Mouse (Mus musculus) bone marrow macrophage, adult 2 months (primary cell): ENCODE measurements around the gene Ggnbp2. TPM values are rescaled to one million over a fixed set of nuclear protein-coding genes. Genes with fewer than 3 reads are reported as not detected.
A peak's percentile ranks its signal among the peaks of the same experiment; 100 is the strongest.

Experiments
- H3K27ac ChIP-seq: 2 replicates; pipeline ENCODE4 v1.5.1; 2012; ENCODE audit warnings: low read depth, low read length; ENCODE audit not compliant: insufficient read depth
- H3K4me1 ChIP-seq: 2 replicates; pipeline ENCODE4 v1.6.1; 2012; ENCODE audit warnings: low read length; ENCODE audit not compliant: control insufficient read depth, insufficient read depth
- H3K4me3 ChIP-seq: 2 replicates; pipeline ENCODE4 v1.5.1; 2012; ENCODE audit warnings: mild to moderate bottlenecking, low read length, moderate library complexity; ENCODE audit not compliant: insufficient read depth
- CTCF ChIP-seq: IDR thresholded peaks from 2 replicates; pipeline ENCODE4 v1.5.1; 2012; ENCODE audit warnings: low read depth, mild to moderate bottlenecking, low read length, moderate library complexity
- POLR2A ChIP-seq: IDR thresholded peaks from 2 replicates; pipeline ENCODE4 v1.6.1; 2012; ENCODE audit warnings: mild to moderate bottlenecking, low read depth, low read length, borderline replicate concordance
- polyA plus RNA-seq: library from polyadenylated mRNA; stranded (reverse); fragments of >200 nt; gene quantifications from 2 replicates; pipeline ENCODE4 v1.2.4, GENCODE M21; 2012; ENCODE audit not compliant: missing spikeins, insufficient read depth, insufficient read length

Gene Ggnbp2
- polyA plus RNA-seq, 1 experiment, result 88.5 TPM

DNA sequence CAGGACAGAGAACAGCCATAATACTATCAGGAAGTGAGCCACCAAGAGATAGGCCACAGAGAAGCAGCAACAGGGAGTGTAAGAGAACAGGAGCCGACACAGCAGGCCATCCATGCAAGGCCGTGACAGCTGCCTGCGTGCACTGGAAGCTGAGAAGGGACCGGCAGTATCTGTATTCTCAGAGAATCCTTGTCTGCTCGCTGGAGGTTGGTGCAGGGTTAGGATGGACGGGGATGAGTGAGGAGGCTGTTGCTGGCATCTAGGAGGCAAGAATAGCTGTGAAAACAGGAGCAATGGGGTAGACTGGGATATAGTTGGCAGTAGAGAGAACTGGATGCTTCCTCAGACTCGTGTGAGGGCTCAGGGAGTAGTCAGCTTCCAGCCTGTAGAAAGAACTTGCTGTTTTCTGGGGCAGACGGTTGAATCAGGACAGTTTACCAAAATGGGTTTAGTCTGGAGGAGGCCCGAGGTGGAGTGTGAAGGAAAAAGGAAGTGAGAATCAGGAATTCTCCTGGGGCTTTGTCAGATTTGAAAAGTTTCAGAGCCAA lies 34.1 kb upstream of the Ggnbp2 start:
- no peak for TF ChIP-seq POLR2A
- TF ChIP-seq CTCF, result no peak
- Histone ChIP-seq H3K27ac (no peak overlapping the region), H3K4me3 (no peak overlapping the region), H3K4me1 (no peaks in the 10 kb centered on the region)

GRCm38 (mm10) chr11:84893113-84893512 lies 22.5 kb upstream of the Ggnbp2 start:
- H3K27ac ChIP-seq, result no peak overlapping the region
- H3K4me1 ChIP-seq, result no peaks in the 10 kb centered on the region
- TF ChIP-seq POLR2A, result no peak
- TF ChIP-seq CTCF, result no peak
- no peak overlapping the region for H3K4me3 ChIP-seq

DNA sequence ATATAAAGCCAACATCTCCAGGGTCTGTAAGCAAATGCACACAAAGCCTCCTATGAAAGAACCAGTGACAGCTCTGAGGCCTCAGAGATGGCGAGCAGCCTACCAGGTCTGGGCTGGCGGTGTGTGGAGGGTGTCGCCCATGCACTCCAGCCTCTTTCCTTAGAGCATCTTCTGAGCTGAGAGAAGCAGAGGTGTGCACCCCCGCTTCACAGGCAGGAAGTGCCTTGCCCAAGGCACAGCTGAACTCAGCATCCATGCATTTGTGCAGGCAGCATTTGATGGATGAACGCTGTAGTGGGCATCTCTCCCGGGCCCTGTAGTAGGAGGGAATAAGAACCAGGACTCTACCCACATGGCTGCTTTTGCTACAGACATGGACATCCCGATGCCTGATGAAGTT lies 21.1 kb upstream of the Ggnbp2 start:
- no peak overlapping the region for H3K27ac ChIP-seq
- no peak overlapping the region for H3K4me3 ChIP-seq
- no peaks in the 10 kb centered on the region for H3K4me1 ChIP-seq
- TF ChIP-seq CTCF (no peak), POLR2A (no peak)

- TF ChIP-seq CTCF (no peak), POLR2A (no peak)
- Histone ChIP-seq H3K4me1 (no peaks in the 10 kb centered on the region), H3K27ac (no peak overlapping the region), H3K4me3 (no peak overlapping the region)
Observed at GRCm38 (mm10) chr11:84889492-84889891, 18.9 kb upstream of the Ggnbp2 start.

DNA sequence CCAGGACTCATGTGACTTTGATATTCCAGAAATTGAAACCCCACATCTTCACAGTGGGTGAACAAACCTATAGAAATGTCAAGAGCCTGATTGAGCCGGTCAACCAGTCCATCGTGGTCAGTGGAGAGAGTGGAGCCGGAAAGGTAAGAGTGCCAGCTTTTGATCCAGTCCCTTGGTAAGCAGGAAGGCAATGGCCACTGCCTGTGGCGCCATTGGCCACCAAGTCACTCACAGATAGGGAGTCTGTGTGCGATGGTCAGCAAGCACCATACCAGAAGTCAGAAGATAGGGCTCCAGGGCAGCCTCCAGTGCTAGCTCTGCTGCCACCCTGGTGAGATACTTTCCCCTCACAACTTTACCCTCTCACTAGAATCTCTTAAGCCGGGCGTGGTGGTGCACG lies 17.4 kb upstream of the Ggnbp2 start:
- TF ChIP-seq CTCF (no peak), POLR2A (no peak)
- Histone ChIP-seq H3K4me3 (no peak overlapping the region), H3K27ac (no peak overlapping the region), H3K4me1 (no peaks in the 10 kb centered on the region)

GRCm38 (mm10) chr11:84886767-84887511 lies 16.3 kb upstream of the Ggnbp2 start:
- no peak for TF ChIP-seq POLR2A
- TF ChIP-seq CTCF, result no peak
- H3K4me1 ChIP-seq, result no peaks in the 10 kb centered on the region
- no peak overlapping the region for H3K4me3 ChIP-seq
- no peak overlapping the region for H3K27ac ChIP-seq

DNA sequence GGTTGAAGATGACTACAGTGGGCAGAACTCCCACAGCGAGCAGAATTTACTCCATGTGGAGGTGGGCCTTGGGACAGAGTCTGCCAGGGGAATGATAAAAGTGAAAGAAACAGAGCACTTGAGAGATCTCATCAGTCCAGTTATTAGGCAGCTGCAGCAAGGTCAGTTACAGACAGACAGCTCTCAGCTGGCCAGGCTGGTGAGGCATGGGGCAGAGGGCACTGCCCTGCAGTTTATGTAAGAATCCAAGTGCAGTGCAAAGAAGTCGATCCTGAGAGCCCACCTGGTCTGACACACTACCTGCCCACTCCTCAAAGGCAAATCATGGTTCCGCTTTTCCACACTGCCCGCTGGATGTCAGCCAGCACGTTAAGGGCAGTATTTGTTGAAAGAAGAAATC lies 15.6 kb upstream of the Ggnbp2 start:
- TF ChIP-seq POLR2A (no peak), CTCF (no peak)
- Histone ChIP-seq H3K4me3 (no peak overlapping the region), H3K4me1 (peaks cover 2% of the 10 kb centered on the region), H3K27ac (no peak overlapping the region)

DNA sequence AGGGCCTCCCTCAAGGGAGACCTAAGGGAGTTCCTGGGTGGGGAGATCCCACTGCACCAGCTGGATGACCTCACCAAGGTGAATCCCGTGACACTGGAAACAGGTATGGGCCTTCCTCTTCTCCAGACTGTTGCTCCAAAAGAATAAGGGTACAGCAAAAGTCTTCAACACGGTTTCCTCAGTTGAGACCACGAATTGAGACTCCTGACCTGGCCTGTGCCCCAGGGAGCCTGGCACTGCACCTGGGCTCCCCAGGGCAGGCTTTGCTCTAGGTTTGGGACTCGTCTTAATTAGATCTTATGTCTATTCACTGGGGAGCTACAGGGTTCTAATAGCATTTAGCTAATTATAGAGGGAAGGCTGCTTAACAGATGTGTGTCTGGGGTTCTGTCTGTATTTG lies 14.6 kb upstream of the Ggnbp2 start:
- H3K27ac ChIP-seq, result no peak overlapping the region
- peaks cover 7% of the 10 kb centered on the region for H3K4me1 ChIP-seq
- TF ChIP-seq CTCF, result no peak
- no peak for TF ChIP-seq POLR2A
- no peak overlapping the region for H3K4me3 ChIP-seq

DNA sequence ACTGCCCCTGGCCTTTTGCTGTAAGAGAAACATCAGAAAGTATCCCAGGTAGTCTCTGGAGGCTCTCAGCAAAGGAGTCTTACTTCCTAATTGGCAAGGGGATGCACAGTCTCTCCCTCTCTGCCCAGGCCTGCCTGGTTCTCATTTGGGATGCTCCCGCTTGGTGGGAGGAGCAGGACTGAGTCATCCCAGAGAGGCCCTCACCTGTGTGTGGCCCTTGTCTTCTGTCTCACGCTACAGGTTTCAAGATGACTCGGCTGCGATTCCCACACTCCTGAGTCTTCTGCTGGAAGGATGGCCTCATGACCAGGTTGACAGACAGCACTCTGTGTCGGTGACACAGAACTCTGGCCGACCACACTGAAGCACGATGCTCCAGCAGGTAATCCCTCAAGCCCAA lies 11.7 kb upstream of the Ggnbp2 start:
- Histone ChIP-seq H3K4me3 (no peak overlapping the region), H3K4me1 (peaks cover 7% of the 10 kb centered on the region), H3K27ac (no peak overlapping the region)
- no peak for TF ChIP-seq CTCF
- no peak for TF ChIP-seq POLR2A

- peak overlapping the region; percentile 88 for H3K4me3 ChIP-seq
- peaks cover 7% of the 10 kb centered on the region for H3K4me1 ChIP-seq
- TF ChIP-seq CTCF (no peak), POLR2A (no peak)
- peak overlapping the region; percentile 66 for H3K27ac ChIP-seq
Observed at GRCm38 (mm10) chr11:84880971-84881370, 10.4 kb upstream of the Ggnbp2 start.
